Mouse (Mus musculus): ENCODE measurements at regions not wholly inside any gene's neighbourhood (a gene's known extent, or its start where the extent isn't known, plus 50 kb on each side); places are given as distances from the start of the nearest gene placed in this dataset.

- no peaks in the 10 kb centered on the region for H3K4me1 ChIP-seq (ENCODE audit: control insufficient read depth in 1 of 2, insufficient read depth in 2 of 2, low read length in 2 of 2)
- no peaks in the 10 kb centered on the region for H3K27me3 ChIP-seq (ENCODE audit: control insufficient read depth in 1 of 2, insufficient read depth in 2 of 2, low read length in 2 of 2)
- H3K79me2 ChIP-seq (ENCODE audit: control insufficient read depth, insufficient read depth, low read length, poor library complexity): no peaks in the 10 kb centered on the region
- no peaks in the 10 kb centered on the region for H3K36me3 ChIP-seq (ENCODE audit: control insufficient read depth in 1 of 2, insufficient read depth in 2 of 2, low read length in 2 of 2)
- TF ChIP-seq TCF12 (IDR thresholded peaks at IDR 0.05; ENCODE audit: low read depth, low read length): no peak
- TF ChIP-seq CHD2 (IDR thresholded peaks at IDR 0.05; ENCODE audit: low read length): no peak
- no peak for TF ChIP-seq CHD1 (IDR thresholded peaks at IDR 0.05; ENCODE audit: low read depth, low read length)
- no peak for TF ChIP-seq MXI1 (IDR thresholded peaks at IDR 0.05; ENCODE audit: low read depth, low read length)
- TF ChIP-seq MEF2A (IDR thresholded peaks at IDR 0.05; ENCODE audit: extremely low read depth, insufficient replicate concordance, low read depth, low read length, poor library complexity, severe bottlenecking): no peak
- H3K9me3 ChIP-seq (replicated peaks; ENCODE audit: insufficient read depth, low read length): no peaks in the 10 kb centered on the region
- no peak overlapping the region for H3K9ac ChIP-seq (ENCODE audit: control insufficient read depth, low read depth, low read length, poor library complexity, severe bottlenecking)
- DNase-seq (ENCODE audit: low read depth, low spot score): no peak
- no peak overlapping the region for H3K27ac ChIP-seq (ENCODE audit: control insufficient read depth, low read depth, low read length)
- no peak overlapping the region for H3K4me3 ChIP-seq (ENCODE audit: control insufficient read depth in 1 of 2, insufficient read depth in 1 of 2, low read depth in 2 of 2, low read length in 2 of 2)
Measured at GRCm38 (mm10) chr10:118993819-118994574, 124.0 kb upstream of the Dyrk2 start.

GRCm38 (mm10) chr10:118991213-118991612 is 121.2 kb upstream of the Dyrk2 start:
- no peak for TF ChIP-seq UBTF (IDR thresholded peaks at IDR 0.05; ENCODE audit: borderline replicate concordance, insufficient read depth, low read depth, low read length)
- no peak for TF ChIP-seq ETS1 (IDR thresholded peaks at IDR 0.05; ENCODE audit: low read depth, low read length)
- TF ChIP-seq SIN3A (IDR thresholded peaks at IDR 0.05; ENCODE audit: low read length): no peak
- no peak overlapping the region for H3K4me3 ChIP-seq (ENCODE audit: control insufficient read depth in 1 of 2, insufficient read depth in 1 of 2, low read depth in 2 of 2, low read length in 2 of 2)
- no peak overlapping the region for H3K27ac ChIP-seq (ENCODE audit: control insufficient read depth, low read depth, low read length)
- no peaks in the 10 kb centered on the region for H3K4me1 ChIP-seq (ENCODE audit: control insufficient read depth in 1 of 2, insufficient read depth in 2 of 2, low read length in 2 of 2)
- no peaks in the 10 kb centered on the region for H3K79me2 ChIP-seq (ENCODE audit: control insufficient read depth, insufficient read depth, low read length, poor library complexity)
- H3K27me3 ChIP-seq (ENCODE audit: control insufficient read depth in 1 of 2, insufficient read depth in 2 of 2, low read length in 2 of 2): no peaks in the 10 kb centered on the region
- DNase-seq (ENCODE audit: low read depth, low spot score): no peak
- H3K9ac ChIP-seq (ENCODE audit: control insufficient read depth, low read depth, low read length, poor library complexity, severe bottlenecking): no peak overlapping the region
- H3K9me3 ChIP-seq (replicated peaks; ENCODE audit: insufficient read depth, low read length): no peaks in the 10 kb centered on the region
- H3K36me3 ChIP-seq (ENCODE audit: control insufficient read depth in 1 of 2, insufficient read depth in 2 of 2, low read length in 2 of 2): no peaks in the 10 kb centered on the region

GRCm38 (mm10) chr10:118990500-118990899 is 120.5 kb upstream of the Dyrk2 start:
- H3K4me3 ChIP-seq (ENCODE audit: control insufficient read depth in 1 of 2, insufficient read depth in 1 of 2, low read depth in 2 of 2, low read length in 2 of 2): no peak overlapping the region
- H3K9ac ChIP-seq (ENCODE audit: control insufficient read depth, low read depth, low read length, poor library complexity, severe bottlenecking): no peak overlapping the region
- no peak for DNase-seq (ENCODE audit: low read depth, low spot score)
- no peaks in the 10 kb centered on the region for H3K9me3 ChIP-seq (replicated peaks; ENCODE audit: insufficient read depth, low read length)
- no peaks in the 10 kb centered on the region for H3K79me2 ChIP-seq (ENCODE audit: control insufficient read depth, insufficient read depth, low read length, poor library complexity)
- H3K4me1 ChIP-seq (ENCODE audit: control insufficient read depth in 1 of 2, insufficient read depth in 2 of 2, low read length in 2 of 2): no peaks in the 10 kb centered on the region
- H3K27ac ChIP-seq (ENCODE audit: control insufficient read depth, low read depth, low read length): no peak overlapping the region
- H3K36me3 ChIP-seq (ENCODE audit: control insufficient read depth in 1 of 2, insufficient read depth in 2 of 2, low read length in 2 of 2): no peaks in the 10 kb centered on the region
- no peaks in the 10 kb centered on the region for H3K27me3 ChIP-seq (ENCODE audit: control insufficient read depth in 1 of 2, insufficient read depth in 2 of 2, low read length in 2 of 2)
- no peak for TF ChIP-seq POLR2A (IDR thresholded peaks at IDR 0.05; ENCODE audit: control insufficient read depth in 1 of 2, insufficient read depth in 1 of 2, low read depth in 1 of 2, low read length in 2 of 2, poor library complexity in 1 of 2)
- no peak for TF ChIP-seq GABPA (IDR thresholded peaks at IDR 0.05; ENCODE audit: low read depth, low read length)
- TF ChIP-seq EP300 (IDR thresholded peaks at IDR 0.05; ENCODE audit: low read depth in 1 of 2, low read length in 2 of 2): no peak
- no peak for TF ChIP-seq ZKSCAN1 (IDR thresholded peaks at IDR 0.05; ENCODE audit: low read depth, low read length)
- TF ChIP-seq MAZ (IDR thresholded peaks at IDR 0.05; ENCODE audit: low read depth, low read length): no peak
- no peak for TF ChIP-seq USF1 (IDR thresholded peaks at IDR 0.05; ENCODE audit: low read depth, low read length)
- TF ChIP-seq ZNF384 (IDR thresholded peaks at IDR 0.05; ENCODE audit: low read depth, low read length): no peak
- no peak for TF ChIP-seq POLR2AphosphoS2 (IDR thresholded peaks at IDR 0.05; ENCODE audit: low read length)
- no peak for TF ChIP-seq JUND (IDR thresholded peaks at IDR 0.05; ENCODE audit: low read depth, low read length)
- no peak for TF ChIP-seq MEF2A (IDR thresholded peaks at IDR 0.05; ENCODE audit: extremely low read depth, insufficient replicate concordance, low read depth, low read length, poor library complexity, severe bottlenecking)
- TF ChIP-seq CHD1 (IDR thresholded peaks at IDR 0.05; ENCODE audit: low read depth, low read length): no peak
- TF ChIP-seq NRF1 (IDR thresholded peaks at IDR 0.05; ENCODE audit: insufficient read depth, low read depth, low read length, poor library complexity, severe bottlenecking): no peak
- no peak for TF ChIP-seq E2F4 (IDR thresholded peaks at IDR 0.05; ENCODE audit: borderline replicate concordance, low read depth, low read length)
- no peak for TF ChIP-seq ETS1 (IDR thresholded peaks at IDR 0.05; ENCODE audit: low read depth, low read length)
- TF ChIP-seq TBP (IDR thresholded peaks at IDR 0.05; ENCODE audit: low read depth, low read length): no peak
- TF ChIP-seq USF2 (IDR thresholded peaks at IDR 0.05; ENCODE audit: borderline replicate concordance in 1 of 2, insufficient read depth in 1 of 2, low read depth in 1 of 2, low read length in 2 of 2): no peak
- TF ChIP-seq ELF1 (IDR thresholded peaks at IDR 0.05; ENCODE audit: low read depth, low read length): no peak
- TF ChIP-seq MYB (IDR thresholded peaks at IDR 0.05; ENCODE audit: low read depth, low read length): no peak
- TF ChIP-seq POLR2AphosphoS5 (IDR thresholded peaks at IDR 0.05; ENCODE audit: borderline replicate concordance, low read depth, low read length): no peak
- TF ChIP-seq SIN3A (IDR thresholded peaks at IDR 0.05; ENCODE audit: low read length): no peak
